Mouse (Mus musculus) hindbrain, embryonic 12.5 days (tissue): ENCODE measurements around the gene Kcnt2. TPM values are rescaled to one million over a fixed set of nuclear protein-coding genes. Genes with fewer than 3 reads are reported as not detected.

Source experiments
- ATAC-seq: fragments of 200-750 bp; cut with Nextera tagmentation; 2 replicates; pipeline ENCODE4 v1.8.0; 2017; ENCODE audit warnings: moderate TSS enrichment; ENCODE audit not compliant: low FRiP score
- H3K27ac ChIP-seq: fragments of 300-500 bp; sonication (generic); 2 replicates; pipeline ENCODE4 v1.5.1; 2016; ENCODE audit warnings: mild to moderate bottlenecking
- H3K27me3 ChIP-seq: fragments of 300-500 bp; sonication (generic); 2 replicates; pipeline ENCODE4 v1.6.1; 2016; ENCODE audit warnings: mild to moderate bottlenecking
- H3K36me3 ChIP-seq: fragments of 300-500 bp; sonication (generic); 2 replicates; pipeline ENCODE4 v1.6.1; 2016; ENCODE audit warnings: mild to moderate bottlenecking
- H3K4me1 ChIP-seq: fragments of 300-500 bp; sonication (generic); 2 replicates; pipeline ENCODE4 v1.6.1; 2016
- H3K4me2 ChIP-seq: fragments of 300-500 bp; sonication (generic); replicated peaks from 2 replicates; pipeline ENCODE4 v1.6.1; 2016; ENCODE audit warnings: mild to moderate bottlenecking
- H3K4me3 ChIP-seq: fragments of 300-500 bp; sonication (generic); 2 replicates; pipeline ENCODE4 v1.5.1; 2016; ENCODE audit warnings: mild to moderate bottlenecking
- H3K9ac ChIP-seq: fragments of 300-500 bp; sonication (generic); 2 replicates; pipeline ENCODE4 v1.6.1; 2016; ENCODE audit warnings: mild to moderate bottlenecking, moderate library complexity
- H3K9me3 ChIP-seq: fragments of 300-500 bp; sonication (generic); replicated peaks from 2 replicates; pipeline ENCODE4 v1.6.1; 2016; ENCODE audit warnings: mild to moderate bottlenecking
- WGBS: fragments of 180-500 bp; shearing (Covaris S2); methylation state at CpG from one replicate; pipeline ENCODE4 v1.1.7; 2016; 5-methylcytosine and 5-hydroxymethylcytosine counted together
- polyA plus RNA-seq: library from polyadenylated mRNA; unstranded; fragments of >200 nt; fragmentation: Nextera tagmentation; extraction: Ambion mirVana; gene quantifications from 2 replicates; pipeline ENCODE4 v1.2.1, GENCODE M21; 2016

The Kcnt2 gene
- polyA plus RNA-seq, 1 experiment from 2014 or later: 1.9 TPM

GRCm38 (mm10) chr1:140455903-140456302 lies 209.9 kb downstream of the Kcnt2 start:
- Histone ChIP-seq H3K4me2 (no peak overlapping the region), H3K36me3 (no peaks in the 10 kb centered on the region), H3K27me3 (no peaks in the 10 kb centered on the region), H3K27ac (no peak overlapping the region), H3K9ac (no peak overlapping the region), H3K9me3 (no peaks in the 10 kb centered on the region), H3K4me1 (no peaks in the 10 kb centered on the region), H3K4me3 (no peak overlapping the region)
- ATAC-seq: no peak
- WGBS: 89% methylated on average over 2 of the region's 2 CpGs

- ATAC-seq: no peak
- Histone ChIP-seq H3K4me2 (no peak overlapping the region), H3K4me3 (no peak overlapping the region), H3K9me3 (no peaks in the 10 kb centered on the region), H3K9ac (no peak overlapping the region), H3K4me1 (no peaks in the 10 kb centered on the region), H3K27me3 (no peaks in the 10 kb centered on the region), H3K27ac (no peak overlapping the region), H3K36me3 (no peaks in the 10 kb centered on the region)
- WGBS: 80% methylated on average over 2 of the region's 2 CpGs
These were observed 210.9 kb downstream of the Kcnt2 start for GRCm38 (mm10) chr1:140456873-140457272.

GRCm38 (mm10) chr1:140468315-140468714 lies 222.4 kb downstream of the Kcnt2 start:
- WGBS: 80% methylated on average over 4 of the region's 4 CpGs
- Histone ChIP-seq H3K27me3 (no peaks in the 10 kb centered on the region), H3K27ac (no peak overlapping the region), H3K9me3 (no peaks in the 10 kb centered on the region), H3K4me2 (no peak overlapping the region), H3K36me3 (no peaks in the 10 kb centered on the region), H3K4me1 (no peaks in the 10 kb centered on the region), H3K4me3 (no peak overlapping the region), H3K9ac (no peak overlapping the region)
- no peak for ATAC-seq

GRCm38 (mm10) chr1:140469586-140469985 lies 223.6 kb downstream of the Kcnt2 start:
- Histone ChIP-seq H3K9ac (no peak overlapping the region), H3K36me3 (no peaks in the 10 kb centered on the region), H3K4me2 (no peak overlapping the region), H3K27me3 (no peaks in the 10 kb centered on the region), H3K4me3 (no peak overlapping the region), H3K9me3 (no peaks in the 10 kb centered on the region), H3K27ac (no peak overlapping the region), H3K4me1 (no peaks in the 10 kb centered on the region)
- WGBS: 97% methylated on average over 1 of the region's 1 CpGs
- no peak for ATAC-seq

DNA sequence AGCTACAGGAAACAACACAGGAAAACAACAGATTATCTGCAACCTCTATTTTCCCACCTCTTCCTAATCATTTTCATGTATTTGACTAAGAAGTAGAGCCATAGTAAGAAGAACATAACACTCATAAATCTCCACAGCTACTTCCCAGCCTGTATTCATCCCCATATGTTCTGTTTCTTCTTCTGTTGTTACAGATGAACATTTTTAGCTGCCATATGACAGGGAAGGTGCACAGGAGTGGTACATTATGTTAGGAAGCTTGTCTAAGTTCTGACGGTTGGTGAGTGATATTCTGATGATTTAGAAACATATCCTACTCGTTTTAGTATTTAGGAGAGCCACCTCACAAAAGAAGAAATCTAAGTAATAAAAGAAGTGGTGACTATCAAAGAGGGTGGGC lies 231.0 kb downstream of the Kcnt2 start:
- Histone ChIP-seq H3K36me3 (no peaks in the 10 kb centered on the region), H3K4me3 (no peak overlapping the region), H3K27me3 (no peaks in the 10 kb centered on the region), H3K27ac (no peak overlapping the region), H3K4me2 (no peak overlapping the region), H3K4me1 (no peaks in the 10 kb centered on the region), H3K9ac (no peak overlapping the region), H3K9me3 (no peaks in the 10 kb centered on the region)
- 76% methylated on average over 2 of the region's 2 CpGs for WGBS
- ATAC-seq: no peak

GRCm38 (mm10) chr1:140484016-140484415 lies 238.1 kb downstream of the Kcnt2 start:
- H3K27me3 ChIP-seq: no peaks in the 10 kb centered on the region
- H3K4me2 ChIP-seq: no peak overlapping the region
- ATAC-seq: no peak
- H3K4me1 ChIP-seq: no peaks in the 10 kb centered on the region
- H3K36me3 ChIP-seq: no peaks in the 10 kb centered on the region
- 91% methylated on average over 1 of the region's 1 CpGs for WGBS
- no peak overlapping the region for H3K9ac ChIP-seq
- H3K4me3 ChIP-seq: no peak overlapping the region
- no peak overlapping the region for H3K27ac ChIP-seq
- no peaks in the 10 kb centered on the region for H3K9me3 ChIP-seq

- 72% methylated on average over 2 of the region's 2 CpGs for WGBS
- no peaks in the 10 kb centered on the region for H3K9me3 ChIP-seq
- no peaks in the 10 kb centered on the region for H3K36me3 ChIP-seq
- no peak for ATAC-seq
- no peaks in the 10 kb centered on the region for H3K4me1 ChIP-seq
- no peak overlapping the region for H3K9ac ChIP-seq
- no peak overlapping the region for H3K27ac ChIP-seq
- H3K27me3 ChIP-seq: no peaks in the 10 kb centered on the region
- H3K4me3 ChIP-seq: no peak overlapping the region
- no peak overlapping the region for H3K4me2 ChIP-seq
These were observed 243.9 kb downstream of the Kcnt2 start for GRCm38 (mm10) chr1:140489816-140490215.

DNA sequence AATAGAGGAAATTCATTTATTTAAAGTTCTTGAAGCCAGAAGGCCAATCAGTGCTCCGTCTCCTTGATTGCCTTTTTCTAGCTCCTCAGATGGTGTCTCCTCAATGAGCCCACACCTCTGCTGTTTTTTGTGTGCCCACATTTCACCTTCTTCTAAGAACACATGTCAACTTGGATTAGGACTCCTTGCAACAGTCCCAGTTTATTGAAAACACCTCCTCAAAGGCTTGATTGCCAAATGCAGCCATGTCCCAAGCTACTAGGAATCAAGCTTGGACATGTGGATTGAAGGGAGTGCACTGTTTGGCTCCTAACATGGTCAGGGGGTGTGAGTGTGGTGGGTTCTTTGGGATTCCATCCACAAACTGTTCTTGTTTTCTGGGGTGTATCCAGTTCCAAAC lies 245.4 kb downstream of the Kcnt2 start:
- Histone ChIP-seq H3K36me3 (no peaks in the 10 kb centered on the region), H3K9me3 (no peaks in the 10 kb centered on the region), H3K9ac (no peak overlapping the region), H3K4me3 (no peak overlapping the region), H3K4me2 (no peak overlapping the region), H3K4me1 (no peaks in the 10 kb centered on the region), H3K27ac (no peak overlapping the region), H3K27me3 (no peaks in the 10 kb centered on the region)
- no peak for ATAC-seq
- 96% methylated on average over 1 of the region's 1 CpGs for WGBS

DNA sequence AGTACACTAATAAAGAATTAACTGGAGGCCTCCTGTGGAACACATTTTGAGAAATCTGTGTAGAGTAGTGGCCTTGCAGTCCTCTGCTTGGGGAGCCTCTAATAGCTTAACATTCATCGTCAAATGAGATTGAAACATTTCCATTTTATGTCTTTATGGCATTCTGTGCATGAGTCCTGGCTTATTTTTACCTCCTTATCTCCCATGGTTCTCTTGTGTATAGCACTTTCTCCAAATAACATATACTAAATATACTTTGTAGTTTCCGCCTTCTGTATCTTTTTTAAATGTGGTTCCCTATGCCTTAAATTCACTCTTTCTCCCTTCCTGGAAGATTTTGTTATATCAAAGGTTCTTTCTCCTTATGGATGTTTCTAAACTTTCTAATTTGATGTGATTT lies 246.3 kb downstream of the Kcnt2 start:
- ATAC-seq: no peak
- H3K4me1 ChIP-seq: no peaks in the 10 kb centered on the region
- no peaks in the 10 kb centered on the region for H3K36me3 ChIP-seq
- H3K9ac ChIP-seq: no peak overlapping the region
- no peak overlapping the region for H3K27ac ChIP-seq
- H3K9me3 ChIP-seq: no peaks in the 10 kb centered on the region
- no peak overlapping the region for H3K4me2 ChIP-seq
- H3K27me3 ChIP-seq: no peaks in the 10 kb centered on the region
- no peak overlapping the region for H3K4me3 ChIP-seq
- 97% methylated on average over 2 of the region's 2 CpGs for WGBS

GRCm38 (mm10) chr1:140513451-140513850 lies 267.5 kb downstream of the Kcnt2 start:
- Histone ChIP-seq H3K4me2 (no peak overlapping the region), H3K9me3 (no peaks in the 10 kb centered on the region), H3K36me3 (no peaks in the 10 kb centered on the region), H3K27me3 (no peaks in the 10 kb centered on the region), H3K9ac (no peak overlapping the region), H3K27ac (no peak overlapping the region), H3K4me1 (no peaks in the 10 kb centered on the region), H3K4me3 (no peak overlapping the region)
- ATAC-seq: no peak

DNA sequence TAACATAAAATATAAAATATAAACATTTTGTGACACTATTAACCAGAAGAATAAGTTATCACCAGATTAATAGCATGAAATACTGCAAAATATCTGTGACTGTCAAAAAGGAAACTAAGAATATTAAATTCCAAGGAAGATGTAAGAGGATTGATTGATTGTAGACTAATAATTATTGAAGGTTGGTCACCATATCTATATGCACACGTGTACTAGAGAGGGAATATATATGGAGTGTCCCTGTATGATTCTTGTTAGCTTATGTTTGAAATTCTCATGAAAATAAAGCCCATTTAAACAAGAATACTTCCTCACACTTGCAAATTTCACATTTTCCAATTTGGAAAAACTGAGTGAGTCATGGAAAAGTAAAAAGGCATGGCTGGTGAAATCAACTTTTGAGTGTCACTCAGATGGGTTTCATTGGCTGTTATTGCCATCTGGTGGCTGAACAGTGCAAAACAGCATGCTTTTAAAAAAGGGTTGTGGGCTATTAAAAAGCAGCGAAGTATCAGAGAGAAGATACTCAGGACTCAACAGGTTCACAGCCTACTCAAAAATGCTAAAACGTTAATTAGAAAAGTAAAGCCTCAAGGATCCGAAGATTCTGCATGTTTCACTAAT lies 285.4 kb downstream of the Kcnt2 start:
- no peaks in the 10 kb centered on the region for H3K9me3 ChIP-seq
- no peaks in the 10 kb centered on the region for H3K4me1 ChIP-seq
- no peak overlapping the region for H3K4me3 ChIP-seq
- H3K27me3 ChIP-seq: no peaks in the 10 kb centered on the region
- H3K9ac ChIP-seq: no peak overlapping the region
- WGBS: 39% methylated on average over 4 of the region's 4 CpGs
- H3K4me2 ChIP-seq: no peak overlapping the region
- no peak overlapping the region for H3K27ac ChIP-seq
- H3K36me3 ChIP-seq: no peaks in the 10 kb centered on the region
- ATAC-seq: peak; percentile 56; the same call in 1 of the 2 replicates

DNA sequence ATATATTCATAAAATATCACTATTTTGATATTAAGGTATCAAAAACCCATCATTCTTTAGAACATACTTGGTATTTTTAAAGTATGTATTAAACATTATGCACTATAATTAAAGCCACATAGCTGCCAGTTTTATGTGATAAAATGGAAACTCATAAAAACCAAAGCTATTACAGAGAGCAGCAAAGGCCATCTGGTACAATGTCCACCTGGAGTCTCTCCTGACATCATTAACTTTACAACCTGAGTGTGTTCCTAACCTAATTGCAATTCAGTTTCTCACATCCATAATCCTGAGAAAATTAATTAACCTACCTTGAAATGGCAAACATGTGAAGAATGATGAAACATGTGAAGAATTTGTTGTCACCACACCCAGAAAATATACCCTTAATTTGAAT lies 288.9 kb downstream of the Kcnt2 start:
- Histone ChIP-seq H3K27ac (no peak overlapping the region), H3K4me2 (no peak overlapping the region), H3K36me3 (no peaks in the 10 kb centered on the region), H3K9ac (no peak overlapping the region), H3K4me1 (no peaks in the 10 kb centered on the region), H3K27me3 (no peaks in the 10 kb centered on the region), H3K9me3 (no peaks in the 10 kb centered on the region), H3K4me3 (no peak overlapping the region)
- ATAC-seq: no peak

DNA sequence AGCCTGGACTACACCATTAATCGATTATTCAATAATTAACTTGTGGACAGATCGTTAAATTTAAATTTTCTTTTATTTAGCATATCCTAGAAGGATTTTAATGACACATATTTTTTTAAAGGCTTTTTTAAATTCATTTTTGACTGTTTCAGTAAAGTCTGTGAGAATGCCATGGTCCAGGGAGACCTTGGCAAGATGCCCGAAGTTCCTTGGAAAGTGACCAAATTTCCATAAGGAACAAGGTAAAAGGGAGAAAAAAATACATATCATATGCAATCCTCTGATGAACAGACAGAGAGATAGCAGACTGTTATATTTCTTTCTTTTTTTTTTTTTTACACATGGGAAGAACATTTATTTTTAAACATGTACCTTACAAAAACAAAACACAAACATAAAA lies 296.1 kb downstream of the Kcnt2 start:
- Histone ChIP-seq H3K4me1 (no peaks in the 10 kb centered on the region), H3K4me2 (no peak overlapping the region), H3K9ac (no peak overlapping the region), H3K9me3 (no peaks in the 10 kb centered on the region), H3K27ac (no peak overlapping the region), H3K36me3 (no peaks in the 10 kb centered on the region), H3K4me3 (no peak overlapping the region), H3K27me3 (no peaks in the 10 kb centered on the region)
- ATAC-seq: no peak
- 89% methylated on average over 3 of the region's 3 CpGs for WGBS
